Comparison of ENCODE assay signal across 13 mouse cellular contexts in the genomic region with DNA sequence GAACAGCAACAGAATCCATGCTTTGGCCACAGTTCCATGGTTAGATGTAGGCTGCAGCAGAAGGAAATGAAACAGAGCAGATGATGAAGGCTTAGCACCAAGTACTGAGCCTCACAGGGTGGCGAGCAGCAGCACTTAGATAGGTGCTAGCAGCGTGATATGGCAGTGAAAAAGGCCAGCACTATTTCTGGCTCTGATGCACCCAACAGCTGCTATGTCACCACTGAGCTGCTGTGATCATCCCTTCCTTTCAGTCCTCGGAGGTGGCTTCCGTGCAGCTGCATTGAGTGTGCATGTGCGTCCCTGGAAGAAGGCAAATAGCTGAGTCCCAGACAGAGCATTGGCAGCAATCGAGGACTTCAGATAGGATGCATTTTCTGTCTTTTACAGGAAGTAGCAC.
A peak's percentile ranks its signal among the peaks of the same experiment; 100 is the strongest.
DNase-seq lines count a peak whose midpoint lies in the region; ATAC-seq and TF ChIP-seq lines count a peak whose summit lies in the region.
"Had no signal": no experiment of that assay in that cellular context is flagged by ENCODE, and none has a peak within 500 bp of the region (broad histone marks: within the 10 kb centered on the region; RNA-seq: fewer than 3 reads in every experiment).

No protein-coding gene starts in this region.

- H3K9me3 ChIP-seq in heart, postnatal 0 days (replicated peaks; ENCODE audit: control insufficient read depth, low read length) = peaks cover 4% of the 10 kb centered on the region; the same call in 1 of the 2 replicates
- no peaks in the 10 kb centered on the region for H3K9me3 ChIP-seq in limb, embryonic 10.5 days (replicated peaks)
- H3K9me3 ChIP-seq in hindbrain, embryonic 16.5 days (ENCODE audit: control insufficient read depth, low read length) = no peaks in the 10 kb centered on the region

- H3K4me3 ChIP-seq in gastrocnemius, adult 2 months = peak overlapping the region; percentile 53
- H3K4me3 ChIP-seq in heart, postnatal 0 days (ENCODE audit: low read depth, low read length) = no peak overlapping the region
- no peak overlapping the region for H3K4me3 ChIP-seq in limb, embryonic 10.5 days
- no peak overlapping the region for H3K4me3 ChIP-seq in hindbrain, embryonic 16.5 days (ENCODE audit: low read length)

- TF ChIP-seq CTCF in gastrocnemius, adult 2 months (IDR thresholded peaks at IDR 0.05) = no peak
- no peak for TF ChIP-seq CTCF in heart, postnatal 0 days (IDR thresholded peaks at IDR 0.05; ENCODE audit: low read depth)

- no peak overlapping the region for H3K9ac ChIP-seq in heart, postnatal 0 days (replicated peaks; ENCODE audit: low read depth, low read length)
- H3K9ac ChIP-seq in hindbrain, embryonic 16.5 days (ENCODE audit: low read depth, low read length) = no peak overlapping the region

- H3K4me1 ChIP-seq in heart, postnatal 0 days (ENCODE audit: control insufficient read depth, insufficient read depth) = no peaks in the 10 kb centered on the region; the same call in 1 of the 2 replicates
- no peaks in the 10 kb centered on the region for H3K4me1 ChIP-seq in limb, embryonic 10.5 days
- H3K4me1 ChIP-seq in hindbrain, embryonic 16.5 days (ENCODE audit: control insufficient read depth, insufficient read depth, low read depth, low read length) = no peaks in the 10 kb centered on the region

- ATAC-seq in frontal cortex, adult (ENCODE audit: low TSS enrichment) = peak; percentile 90
- ATAC-seq in heart, postnatal 0 days (ENCODE audit: insufficient read depth, low read depth) = no peak
- ATAC-seq in hindbrain, embryonic 16.5 days = no peak

- intact Hi-C loops in gastrocnemius, adult 2 months (cut with DNase I) = no loop called here
- intact Hi-C loops in left cerebral cortex, postnatal 25 days (cut with DNase I) = no loop called here

- 28% methylated on average over 6 of the region's 6 CpGs for WGBS in heart, postnatal 0 days
- WGBS in limb, embryonic 10.5 days = 85% methylated on average over 6 of the region's 6 CpGs
- whole genome bisulfite sequencing in hindbrain, embryonic 16.5 days = 74% methylated on average over 6 of the region's 6 CpGs

- peak overlapping the region; percentile 85 for H3K27ac ChIP-seq in gastrocnemius, adult 2 months
- H3K27ac ChIP-seq in heart, postnatal 0 days (ENCODE audit: low read depth) = no peak overlapping the region
- H3K27ac ChIP-seq in limb, embryonic 10.5 days = no peak overlapping the region
- H3K27ac ChIP-seq in hindbrain, embryonic 16.5 days (ENCODE audit: low read depth, low read length) = no peak overlapping the region

- DNase-seq in gastrocnemius, adult 2 months = peak; percentile 79
- peak; percentile 22 for DNase-seq in heart, postnatal 0 days (ENCODE audit: low spot score)
- DNase-seq in left cerebral cortex, postnatal 25 days (ENCODE audit: low spot score in 2 of 2) = peak; percentile 28 to 78
- no peak for DNase-seq in limb, embryonic 10.5 days (ENCODE audit: low spot score)
- no peak for DNase-seq in thymus, postnatal 4 days
- DNase-seq: adrenal gland, postnatal 10 days; cerebellum, postnatal 25 days; kidney, postnatal 4 days; lung, adult 2 months; retina, postnatal 1 day; thymus, postnatal 14 days had no signal

- H3K36me3 ChIP-seq in heart, postnatal 0 days (replicated peaks; ENCODE audit: control insufficient read depth, insufficient read depth, low read length) = no peaks in the 10 kb centered on the region
- H3K36me3 ChIP-seq in limb, embryonic 10.5 days = no peaks in the 10 kb centered on the region
- no peaks in the 10 kb centered on the region for H3K36me3 ChIP-seq in hindbrain, embryonic 16.5 days (ENCODE audit: control insufficient read depth, insufficient read depth, low read length)

- H3K27me3 ChIP-seq in heart, postnatal 0 days (ENCODE audit: control insufficient read depth, insufficient read depth, low read length) = no peaks in the 10 kb centered on the region
- H3K27me3 ChIP-seq in limb, embryonic 10.5 days (ENCODE audit: low read depth, poor library complexity, severe bottlenecking) = no peaks in the 10 kb centered on the region
- H3K27me3 ChIP-seq in hindbrain, embryonic 16.5 days (replicated peaks; ENCODE audit: control insufficient read depth, insufficient read depth, low read length) = no peaks in the 10 kb centered on the region

- H3K4me2 ChIP-seq in heart, postnatal 0 days (ENCODE audit: low read depth, low read length) = peak overlapping the region; percentile 18; the same call in 1 of the 2 replicates
- no peak overlapping the region for H3K4me2 ChIP-seq in hindbrain, embryonic 16.5 days (ENCODE audit: low read length)

- no peak for TF ChIP-seq EP300 in heart, postnatal 0 days (IDR thresholded peaks at IDR 0.05; ENCODE audit: low read depth)

Comparison
In these comparisons a context has a peak if more than half of its experiments do, and no peak if none do; other contexts are left out.
1. DNase-seq: peak in gastrocnemius, adult 2 months (single experiment), heart, postnatal 0 days (single experiment) and left cerebral cortex, postnatal 25 days (2 of 2); none in limb, embryonic 10.5 days (single experiment) and thymus, postnatal 4 days (single experiment).